Mouse (Mus musculus) stomach, embryonic 14.5 days (tissue): ENCODE results near the gene Nfasc. TPM values are rescaled to one million over a fixed set of nuclear protein-coding genes. Genes with fewer than 3 reads are reported as not detected.

Experiments
- ATAC-seq: fragments of 200-750 bp; cut with Nextera tagmentation; 2 replicates; pipeline ENCODE4 v1.8.0; 2017; ENCODE audit warnings: low read depth, moderate TSS enrichment; ENCODE audit not compliant: insufficient number of reproducible peaks, insufficient read depth, low FRiP score
- H3K27ac ChIP-seq: fragments of 300-500 bp; sonication (generic); 2 replicates; pipeline ENCODE4 v1.5.1; 2014; ENCODE audit warnings: mild to moderate bottlenecking, low read length, moderate library complexity, mixed read lengths
- H3K27me3 ChIP-seq: fragments of 300-500 bp; sonication (generic); 2 replicates; pipeline ENCODE4 v1.6.1; 2014; ENCODE audit warnings: low read length, control low read depth, mixed read lengths; ENCODE audit not compliant: control insufficient read depth, insufficient read depth
- H3K36me3 ChIP-seq: fragments of 300-500 bp; sonication (generic); 2 replicates; pipeline ENCODE4 v1.6.1; 2014; ENCODE audit warnings: mild to moderate bottlenecking, control low read depth, low read length, moderate library complexity, mixed read lengths; ENCODE audit not compliant: control insufficient read depth, insufficient read depth
- H3K4me1 ChIP-seq: fragments of 300-500 bp; sonication (generic); 2 replicates; pipeline ENCODE4 v1.6.1; 2014; ENCODE audit warnings: low read length, control low read depth, mixed read lengths; ENCODE audit not compliant: control insufficient read depth, insufficient read depth
- H3K4me2 ChIP-seq: fragments of 300-500 bp; sonication (generic); replicated peaks from 2 replicates; pipeline ENCODE4 v1.6.1; 2014; ENCODE audit warnings: low read depth, low read length, control low read depth
- H3K4me3 ChIP-seq: fragments of 300-500 bp; sonication (generic); 2 replicates; pipeline ENCODE4 v1.5.1; 2014; ENCODE audit warnings: low read depth, low read length, control low read depth
- H3K9ac ChIP-seq: fragments of 300-500 bp; sonication (generic); replicated peaks from 2 replicates; pipeline ENCODE4 v1.6.1; 2014; ENCODE audit warnings: low read depth, mild to moderate bottlenecking, control low read depth, low read length, moderate library complexity, mixed read lengths
- H3K9me3 ChIP-seq: fragments of 300-500 bp; sonication (generic); 2 replicates; pipeline ENCODE4 v1.6.1; 2016; ENCODE audit warnings: low read depth, low read length, control low read depth; ENCODE audit not compliant: control insufficient read depth
- WGBS: fragments of 180-500 bp; shearing (Covaris S2); extraction: QIAGEN DNeasy Blood & Tissue Kit; methylation state at CpG from one replicate; pipeline ENCODE4 v1.1.7; 2014; 5-methylcytosine and 5-hydroxymethylcytosine counted together
- polyA plus RNA-seq: library from polyadenylated mRNA; unstranded; fragments of >200 nt; fragmentation: Nextera tagmentation; extraction: Ambion mirVana; gene quantifications from 2 replicates; pipeline ENCODE4 v1.2.1, GENCODE M21; 2014

Nfasc gene
- polyA plus RNA-seq, 1 experiment from 2014 or later = 5.0 TPM

GRCm38 (mm10) chr1:132581845-132582839 is 159.5 kb downstream of the Nfasc start:
- H3K36me3 ChIP-seq = no peaks in the 10 kb centered on the region
- peak; percentile 31; the same call in 1 of the 2 replicates for ATAC-seq
- H3K27ac ChIP-seq = no peak overlapping the region
- H3K9ac ChIP-seq = no peak overlapping the region
- H3K4me1 ChIP-seq = peaks cover 12% of the 10 kb centered on the region; the same call in 1 of the 2 replicates
- H3K4me3 ChIP-seq = no peak overlapping the region
- H3K9me3 ChIP-seq = no peaks in the 10 kb centered on the region
- no peaks in the 10 kb centered on the region for H3K27me3 ChIP-seq
- WGBS = 43% methylated on average over 14 of the region's 14 CpGs
- no peak overlapping the region for H3K4me2 ChIP-seq

- Histone ChIP-seq H3K36me3 (no peaks in the 10 kb centered on the region), H3K4me1 (peaks cover 10% of the 10 kb centered on the region; the same call in 1 of the 2 replicates), H3K27ac (no peak overlapping the region), H3K27me3 (no peaks in the 10 kb centered on the region), H3K9ac (no peak overlapping the region), H3K4me2 (no peak overlapping the region), H3K9me3 (no peaks in the 10 kb centered on the region), H3K4me3 (no peak overlapping the region)
- WGBS = 90% methylated on average over 7 of the region's 7 CpGs
- ATAC-seq = no peak
These were observed 161.5 kb downstream of the Nfasc start for GRCm38 (mm10) chr1:132580063-132580462.

GRCm38 (mm10) chr1:132576845-132577244 is 164.8 kb downstream of the Nfasc start:
- no peak overlapping the region for H3K4me2 ChIP-seq
- no peaks in the 10 kb centered on the region for H3K9me3 ChIP-seq
- H3K9ac ChIP-seq = no peak overlapping the region
- no peak for ATAC-seq
- no peaks in the 10 kb centered on the region for H3K27me3 ChIP-seq
- no peak overlapping the region for H3K4me3 ChIP-seq
- no peak overlapping the region for H3K27ac ChIP-seq
- no peaks in the 10 kb centered on the region for H3K36me3 ChIP-seq
- WGBS = 92% methylated on average over 8 of the region's 8 CpGs
- no peaks in the 10 kb centered on the region for H3K4me1 ChIP-seq

- Histone ChIP-seq H3K36me3 (no peaks in the 10 kb centered on the region), H3K9me3 (no peaks in the 10 kb centered on the region), H3K4me3 (no peak overlapping the region), H3K4me2 (no peak overlapping the region), H3K27ac (no peak overlapping the region), H3K9ac (no peak overlapping the region), H3K27me3 (no peaks in the 10 kb centered on the region), H3K4me1 (no peaks in the 10 kb centered on the region)
- ATAC-seq = no peak
- 92% methylated on average over 7 of the region's 7 CpGs for WGBS
These were observed 168.7 kb downstream of the Nfasc start for GRCm38 (mm10) chr1:132572851-132573250.

- ATAC-seq = no peak
- no peak overlapping the region for H3K4me2 ChIP-seq
- no peaks in the 10 kb centered on the region for H3K4me1 ChIP-seq
- no peak overlapping the region for H3K4me3 ChIP-seq
- WGBS = 100% methylated on average over 1 of the region's 1 CpGs
- H3K27ac ChIP-seq = no peak overlapping the region
- no peaks in the 10 kb centered on the region for H3K27me3 ChIP-seq
- H3K9ac ChIP-seq = no peak overlapping the region
- H3K9me3 ChIP-seq = no peaks in the 10 kb centered on the region
- no peaks in the 10 kb centered on the region for H3K36me3 ChIP-seq
These were observed 170.0 kb downstream of the Nfasc start for GRCm38 (mm10) chr1:132571613-132572012.

GRCm38 (mm10) chr1:132570906-132571305 is 170.7 kb downstream of the Nfasc start:
- 87% methylated on average over 8 of the region's 8 CpGs for WGBS
- H3K27ac ChIP-seq = no peak overlapping the region
- H3K36me3 ChIP-seq = no peaks in the 10 kb centered on the region
- ATAC-seq = no peak
- no peaks in the 10 kb centered on the region for H3K27me3 ChIP-seq
- no peaks in the 10 kb centered on the region for H3K4me1 ChIP-seq
- no peak overlapping the region for H3K4me3 ChIP-seq
- no peak overlapping the region for H3K4me2 ChIP-seq
- no peak overlapping the region for H3K9ac ChIP-seq
- no peaks in the 10 kb centered on the region for H3K9me3 ChIP-seq

GRCm38 (mm10) chr1:132570068-132570780 is 171.4 kb downstream of the Nfasc start:
- H3K27ac ChIP-seq = no peak overlapping the region
- H3K4me3 ChIP-seq = no peak overlapping the region
- H3K9ac ChIP-seq = no peak overlapping the region
- no peak overlapping the region for H3K4me2 ChIP-seq
- 92% methylated on average over 15 of the region's 15 CpGs for WGBS
- H3K9me3 ChIP-seq = no peaks in the 10 kb centered on the region
- no peaks in the 10 kb centered on the region for H3K36me3 ChIP-seq
- H3K27me3 ChIP-seq = no peaks in the 10 kb centered on the region
- no peak for ATAC-seq
- H3K4me1 ChIP-seq = no peaks in the 10 kb centered on the region

GRCm38 (mm10) chr1:132569516-132569915 is 172.1 kb downstream of the Nfasc start:
- no peaks in the 10 kb centered on the region for H3K4me1 ChIP-seq
- no peak for ATAC-seq

More at GRCm38 (mm10) chr1:132569516-132569915, 172.1 kb downstream of the Nfasc start:
- Histone ChIP-seq H3K4me2 (no peak overlapping the region), H3K36me3 (no peaks in the 10 kb centered on the region), H3K27me3 (no peaks in the 10 kb centered on the region), H3K9me3 (no peaks in the 10 kb centered on the region), H3K9ac (no peak overlapping the region), H3K27ac (no peak overlapping the region), H3K4me3 (no peak overlapping the region)
- WGBS = 83% methylated on average over 9 of the region's 9 CpGs
